Comparison of ENCODE assay signal across 8 mouse cellular contexts in genomic region chrX:50841587-50841986, GRCm38 (mm10). TPM values are rescaled to one million over a fixed set of nuclear protein-coding genes. Genes with fewer than 3 reads are reported as not detected.
A peak's percentile ranks its signal among the peaks of the same experiment; 100 is the strongest.
DNase-seq lines count a peak whose midpoint lies in the region; ATAC-seq and TF ChIP-seq lines count a peak whose summit lies in the region.

No protein-coding gene starts in this region.

- H3K4me2 ChIP-seq in lung, embryonic 14.5 days = peak overlapping the region; percentile 69
- peak overlapping the region; percentile 69 for H3K4me2 ChIP-seq in heart, embryonic 11.5 days
- H3K4me2 ChIP-seq in kidney, embryonic 16.5 days (replicated peaks; ENCODE audit: low read depth, low read length) = peak overlapping the region; percentile 70

- WGBS in lung, embryonic 14.5 days = 14% methylated on average over 21 of the region's 23 CpGs
- 15% methylated on average over 20 of the region's 23 CpGs for WGBS in heart, embryonic 11.5 days (ENCODE audit: insufficient replicate concordance)
- 20% methylated on average over 21 of the region's 23 CpGs for WGBS in kidney, embryonic 16.5 days
- WGBS in macrophage (ENCODE audit: missing documents) = 31% methylated on average over 13 of the region's 23 CpGs
- WGBS in spleen, adult 2 months = 37% methylated on average over 21 of the region's 23 CpGs

- peak; percentile 83 for ATAC-seq in lung, embryonic 14.5 days (ENCODE audit: insufficient read depth)
- ATAC-seq in heart, embryonic 11.5 days (replicated peaks; ENCODE audit: insufficient number of reproducible peaks, low FRiP score, low TSS enrichment) = no peak; the same call in 1 of the 2 replicates
- ATAC-seq in kidney, embryonic 16.5 days (ENCODE audit: low FRiP score, low TSS enrichment) = peak; percentile 83
- no peak for ATAC-seq in monocyte, adult 5-6 weeks (replicated peaks; ENCODE audit: insufficient number of reproducible peaks, low FRiP score, low TSS enrichment, poor library complexity, severe bottlenecking)

- H3K36me3 ChIP-seq in lung, embryonic 14.5 days (ENCODE audit: insufficient read depth) = no peaks in the 10 kb centered on the region
- H3K36me3 ChIP-seq in heart, embryonic 11.5 days (ENCODE audit: control insufficient read depth, insufficient read depth, low read length) = no peaks in the 10 kb centered on the region
- H3K36me3 ChIP-seq in kidney, embryonic 16.5 days (ENCODE audit: insufficient read depth, low read length) = no peaks in the 10 kb centered on the region
- H3K36me3 ChIP-seq in macrophage (ENCODE audit: inconsistent target) = no peaks in the 10 kb centered on the region
- no peaks in the 10 kb centered on the region for H3K36me3 ChIP-seq in spleen, adult 2 months (ENCODE audit: control insufficient read depth, insufficient read depth, low read length)

- H3K9me3 ChIP-seq in lung, embryonic 14.5 days (ENCODE audit: low read depth, low read length) = no peaks in the 10 kb centered on the region
- no peaks in the 10 kb centered on the region for H3K9me3 ChIP-seq in heart, embryonic 11.5 days (replicated peaks; ENCODE audit: control insufficient read depth, low read length)
- no peaks in the 10 kb centered on the region for H3K9me3 ChIP-seq in kidney, embryonic 16.5 days (ENCODE audit: low read length)

- DNase-seq in lung, embryonic 14.5 days = peak; percentile 9
- no peak for DNase-seq in lung, postnatal 36 days
- DNase-seq in cerebellum, postnatal 14 days = peak; percentile 13 to 24
- DNase-seq in spleen, adult 2 months (ENCODE audit: low read depth in 1 of 2, low spot score in 2 of 2) = peak in 1 of 2 experiments; percentile 19

- peak overlapping the region; percentile 40 for H3K9ac ChIP-seq in lung, embryonic 14.5 days
- H3K9ac ChIP-seq in heart, embryonic 11.5 days (ENCODE audit: low read depth, low read length) = peak overlapping the region; percentile 60
- H3K9ac ChIP-seq in kidney, embryonic 16.5 days (replicated peaks; ENCODE audit: low read length) = peak overlapping the region; percentile 55

- no peak for TF ChIP-seq POLR2A in spleen, adult 2 months (IDR thresholded peaks at IDR 0.05; ENCODE audit: low read depth, low read length)

- H3K27me3 ChIP-seq in lung, embryonic 14.5 days (ENCODE audit: insufficient read depth, low read length) = no peaks in the 10 kb centered on the region
- no peaks in the 10 kb centered on the region for H3K27me3 ChIP-seq in heart, embryonic 11.5 days (ENCODE audit: control insufficient read depth, insufficient read depth, low read length)
- peaks cover 12% of the 10 kb centered on the region; the same call in 1 of the 2 replicates for H3K27me3 ChIP-seq in kidney, embryonic 16.5 days (ENCODE audit: insufficient read depth, low read length)
- no peaks in the 10 kb centered on the region for H3K27me3 ChIP-seq in spleen, adult 2 months (ENCODE audit: control insufficient read depth, insufficient read depth, low read length)

- H3K79me2 ChIP-seq in macrophage (ENCODE audit: inconsistent target) = no peaks in the 10 kb centered on the region

- no peaks in the 10 kb centered on the region for H3K4me1 ChIP-seq in lung, embryonic 14.5 days (ENCODE audit: insufficient read depth)
- no peaks in the 10 kb centered on the region for H3K4me1 ChIP-seq in heart, embryonic 11.5 days (ENCODE audit: control insufficient read depth, insufficient read depth, low read length)
- no peaks in the 10 kb centered on the region for H3K4me1 ChIP-seq in kidney, embryonic 16.5 days (ENCODE audit: insufficient read depth, low read length)
- H3K4me1 ChIP-seq in spleen, adult 2 months (ENCODE audit: control insufficient read depth, insufficient read depth, insufficient read length) = no peaks in the 10 kb centered on the region; the same call in 1 of the 2 replicates

- no peak for TF ChIP-seq CTCF in lung, embryonic 14.5 days (IDR thresholded peaks at IDR 0.05; ENCODE audit: low read depth)
- TF ChIP-seq CTCF in spleen, adult 2 months (IDR thresholded peaks at IDR 0.05; ENCODE audit: extremely low read depth, insufficient read depth, insufficient read length, insufficient replicate concordance) = no peak

- peak overlapping the region; percentile 46 for H3K27ac ChIP-seq in lung, embryonic 14.5 days (ENCODE audit: low read depth)
- H3K27ac ChIP-seq in heart, embryonic 11.5 days (ENCODE audit: low read depth, low read length) = no peak overlapping the region
- H3K27ac ChIP-seq in kidney, embryonic 16.5 days (ENCODE audit: low read length) = no peak overlapping the region
- no peak overlapping the region for H3K27ac ChIP-seq in macrophage
- H3K27ac ChIP-seq in spleen, adult 2 months (ENCODE audit: insufficient read depth, low read length) = peak overlapping the region; percentile 84

- peak overlapping the region; percentile 50 for H3K4me3 ChIP-seq in lung, embryonic 14.5 days (ENCODE audit: low read depth, low read length)
- peak overlapping the region; percentile 56 for H3K4me3 ChIP-seq in heart, embryonic 11.5 days (ENCODE audit: low read depth, low read length)
- peak overlapping the region; percentile 56 for H3K4me3 ChIP-seq in kidney, embryonic 16.5 days (ENCODE audit: low read length)
- H3K4me3 ChIP-seq in macrophage (ENCODE audit: inconsistent target) = peak overlapping the region; percentile 41
- peak overlapping the region; percentile 97 for H3K4me3 ChIP-seq in spleen, adult 2 months (ENCODE audit: extremely low read depth, insufficient read depth, insufficient read length)

RNA-seq across cellular contexts. Expression of gene Stk26, which starts 0.7 kb away (rescaled TPM):
- 6.1 and 6.5 TPM in 2 replicates for polyA plus RNA-seq in lung, embryonic 14.5 days (2014; fragmentation: Nextera tagmentation; extraction: Ambion mirVana)
- polyA plus RNA-seq in heart, embryonic 11.5 days (2014; fragmentation: Nextera tagmentation; extraction: Ambion mirVana) = 10.2 and 12.1 TPM in 2 replicates
- polyA plus RNA-seq in kidney, embryonic 16.5 days (2015; fragmentation: Nextera tagmentation; extraction: Ambion mirVana) = 3.7 and 4.6 TPM in 2 replicates
- 1 to 10 TPM in 13 of 26 experiments, under 1 TPM in 12, not detected in 1; 0.21 to 3.2 (median 1.0) TPM for total RNA-seq in macrophage (2018; cell fraction: chromatin; rRNA removed)
- total RNA-seq in macrophage (2018; cell fraction: cytosol; rRNA removed) = 1 to 10 TPM in 8 of 26 experiments, under 1 TPM in 18; 0.38 to 1.4 (median 0.80) TPM
- 1 to 10 TPM in 20 of 26 experiments, under 1 TPM in 6; 0.37 to 4.9 (median 1.4) TPM for total RNA-seq in macrophage (2018; cell fraction: nucleus; rRNA removed)
- 0.66 to 1.3 TPM (median 0.81 TPM) in 3 replicates for polyA plus RNA-seq in macrophage (2018)
- polyA plus RNA-seq in spleen, adult 2 months (2012; rRNA removed) = 7.1 and 10.1 TPM in 2 replicates
- 41.8 to 63.4 TPM (median 54.3 TPM) in 3 replicates for total RNA-seq in monocyte, adult 5-6 weeks (2017)

Comparison
In these comparisons a context has a peak if more than half of its experiments do, and no peak if none do; other contexts are left out.
1. ATAC-seq: peak in lung, embryonic 14.5 days (single experiment) and kidney, embryonic 16.5 days (single experiment); none in heart, embryonic 11.5 days (single experiment) and monocyte, adult 5-6 weeks (single experiment).
2. H3K27ac ChIP-seq: peak in lung, embryonic 14.5 days (single experiment) and spleen, adult 2 months (single experiment); none in heart, embryonic 11.5 days (single experiment), kidney, embryonic 16.5 days (single experiment) and macrophage (single experiment).
3. H3K4me3 ChIP-seq: peak in every context shown above with its lines; median percentile 97 in spleen, adult 2 months; 56 in heart, embryonic 11.5 days; 56 in kidney, embryonic 16.5 days; 50 in lung, embryonic 14.5 days; 41 in macrophage.
4. Peak in every context shown above with its lines, with median percentiles within 50 percentile points of each other: H3K4me2 ChIP-seq and H3K9ac ChIP-seq.